Mouse (Mus musculus) C2C12 (cell line): ENCODE data around the gene Phkb. TPM values are rescaled to one million over a fixed set of nuclear protein-coding genes. Genes with fewer than 3 reads are reported as not detected.

ENCODE experiments used
- H3K27me3 ChIP-seq: one replicate; pipeline ENCODE4 v1.6.1; 2011; ENCODE audit not compliant: control insufficient read depth, insufficient read depth, insufficient read length
- H3K36me3 ChIP-seq: one replicate; pipeline ENCODE4 v1.6.1; 2011; ENCODE audit not compliant: control insufficient read depth, insufficient read depth
- H3K4me3 ChIP-seq: one replicate; pipeline ENCODE4 v1.5.1; 2011; ENCODE audit warnings: mild to moderate bottlenecking, control low read depth; ENCODE audit not compliant: poor library complexity, insufficient read depth, severe bottlenecking
- H3K79me2 ChIP-seq: one replicate; pipeline ENCODE4 v1.6.1; 2011; ENCODE audit not compliant: control insufficient read depth, insufficient read depth
- H3K79me3 ChIP-seq: one replicate; pipeline ENCODE4 v1.6.1; 2011; ENCODE audit warnings: low read depth, control low read depth
- H3ac ChIP-seq: one replicate; pipeline ENCODE3; 2011; ENCODE audit warnings: low read depth; ENCODE audit not compliant: control insufficient read depth, insufficient read length
- CEBPB ChIP-seq: IDR thresholded peaks from one replicate; pipeline ENCODE4 v1.6.1; 2011; ENCODE audit warnings: low read depth, mild to moderate bottlenecking, control low read depth, moderate library complexity
- CTCF ChIP-seq: IDR thresholded peaks from one replicate; pipeline ENCODE4 v1.5.1; 2011; ENCODE audit not compliant: control insufficient read depth, insufficient read depth, insufficient read length
- FOSL1 ChIP-seq: IDR thresholded peaks from one replicate; pipeline ENCODE4 v1.8.0; 2011; ENCODE audit warnings: mild to moderate bottlenecking, low read length; ENCODE audit not compliant: poor library complexity, insufficient read depth, severe bottlenecking
- MAX ChIP-seq: IDR thresholded peaks from one replicate; pipeline ENCODE4 v1.6.1; 2011; ENCODE audit warnings: mild to moderate bottlenecking, control low read depth
- MYOD1 ChIP-seq: IDR thresholded peaks from one replicate; pipeline ENCODE4 v1.6.1; 2011; ENCODE audit warnings: low read depth; ENCODE audit not compliant: control insufficient read depth, insufficient read length
- MYOG ChIP-seq: IDR thresholded peaks from one replicate; pipeline ENCODE4 v1.6.1; 2011; ENCODE audit not compliant: control insufficient read depth, insufficient read length; ENCODE audit errors: extremely low read depth
- USF1 ChIP-seq: IDR thresholded peaks from one replicate; pipeline ENCODE4 v1.6.1; 2011; ENCODE audit warnings: low read depth, mild to moderate bottlenecking, control low read depth, moderate library complexity
- polyA plus RNA-seq: library from polyadenylated mRNA; unstranded; fragments of >200 nt; fragmentation: generic; extraction: Trizol; gene quantifications from one replicate; pipeline ENCODE4 v1.2.1, GENCODE M21; 2012; ENCODE audit warnings: missing spikeins

Phkb gene
- polyA plus RNA-seq, 1 experiment = 7.0 TPM

GRCm38 (mm10) chr8:86083346-86083745 is 242.6 kb downstream of the Phkb start:
- no peak for TF ChIP-seq FOSL1
- no peak for TF ChIP-seq USF1
- no peak for TF ChIP-seq CTCF
- no peak for TF ChIP-seq MAX
- TF ChIP-seq MYOD1 = no peak
- TF ChIP-seq MYOG = no peak
- TF ChIP-seq CEBPB = no peak
- H3K79me3 ChIP-seq = no peaks in the 10 kb centered on the region
- no peak overlapping the region for H3K4me3 ChIP-seq
- H3ac ChIP-seq = no peak overlapping the region
- H3K36me3 ChIP-seq = no peaks in the 10 kb centered on the region
- no peaks in the 10 kb centered on the region for H3K79me2 ChIP-seq
- H3K27me3 ChIP-seq = no peaks in the 10 kb centered on the region

GRCm38 (mm10) chr8:86086791-86087190 is 246.0 kb downstream of the Phkb start:
- no peak overlapping the region for H3K4me3 ChIP-seq
- no peak for TF ChIP-seq FOSL1
- TF ChIP-seq MYOG = no peak
- TF ChIP-seq USF1 = no peak
- no peak for TF ChIP-seq MAX
- TF ChIP-seq CTCF = no peak
- TF ChIP-seq CEBPB = no peak
- no peak for TF ChIP-seq MYOD1
- H3ac ChIP-seq = no peak overlapping the region
- no peaks in the 10 kb centered on the region for H3K79me2 ChIP-seq
- no peaks in the 10 kb centered on the region for H3K79me3 ChIP-seq
- no peaks in the 10 kb centered on the region for H3K36me3 ChIP-seq
- no peaks in the 10 kb centered on the region for H3K27me3 ChIP-seq

GRCm38 (mm10) chr8:86087468-86087867 is 246.7 kb downstream of the Phkb start:
- Histone ChIP-seq H3K79me2 (no peaks in the 10 kb centered on the region), H3K4me3 (no peak overlapping the region), H3K27me3 (no peaks in the 10 kb centered on the region), H3K79me3 (no peaks in the 10 kb centered on the region), H3ac (no peak overlapping the region), H3K36me3 (no peaks in the 10 kb centered on the region)
- no peak for TF ChIP-seq FOSL1
- no peak for TF ChIP-seq MYOD1
- TF ChIP-seq MYOG = no peak
- TF ChIP-seq MAX = no peak
- TF ChIP-seq CTCF = no peak
- TF ChIP-seq USF1 = no peak
- no peak for TF ChIP-seq CEBPB

- Histone ChIP-seq H3K4me3 (no peak overlapping the region), H3K79me2 (no peaks in the 10 kb centered on the region), H3K27me3 (no peaks in the 10 kb centered on the region), H3K36me3 (no peaks in the 10 kb centered on the region), H3ac (no peak overlapping the region), H3K79me3 (no peaks in the 10 kb centered on the region)
- TF ChIP-seq CEBPB (no peak), USF1 (no peak), MAX (no peak), MYOG (no peak)
These were observed 249.9 kb downstream of the Phkb start for GRCm38 (mm10) chr8:86090666-86091065.

Other genes with a start within 250 kb of the Phkb start
- 0.18 TPM for gene Neto2, start 140.0 kb upstream of the Phkb start, polyA plus RNA-seq
- gene Itfg1, start within 50 bp of the Phkb start, polyA plus RNA-seq = 16.1 TPM